Comparison of ENCODE assay signal across 8 mouse cellular contexts in genomic region chr19:6045366-6046293, GRCm38 (mm10). TPM values are rescaled to one million over a fixed set of nuclear protein-coding genes. Genes with fewer than 3 reads are reported as not detected.
DNase-seq lines count a peak whose midpoint lies in the region; ATAC-seq and TF ChIP-seq lines count a peak whose summit lies in the region.

No protein-coding gene starts in this region.

- H3K4me2 ChIP-seq in kidney, embryonic 16.5 days (replicated peaks; ENCODE audit: low read depth, low read length) = peak overlapping the region; percentile 71
- H3K4me2 ChIP-seq in forebrain, embryonic 16.5 days (ENCODE audit: low read length) = peak overlapping the region; percentile 97
- peak overlapping the region; percentile 92 for H3K4me2 ChIP-seq in lung, postnatal 0 days (replicated peaks; ENCODE audit: low read depth, low read length)

- ATAC-seq in kidney, embryonic 16.5 days (ENCODE audit: low FRiP score, low TSS enrichment) = peak; percentile 32
- peak; percentile 36 for ATAC-seq in forebrain, embryonic 16.5 days
- peak; percentile 31 for ATAC-seq in lung, postnatal 0 days

- no peak for DNase-seq in kidney, postnatal 25 days
- peak; percentile 77 for DNase-seq in adipocyte (ENCODE audit: low spot score)
- DNase-seq in lung, postnatal 0 days (ENCODE audit: low spot score) = peak; percentile 71
- DNase-seq in urinary bladder, postnatal 36 days (ENCODE audit: low spot score in 2 of 2) = no peak
- no peak for DNase-seq in urinary bladder, adult 2 months (ENCODE audit: low spot score)
- DNase-seq in left cerebral cortex, postnatal 10 days (ENCODE audit: extremely low spot score in 1 of 2, low spot score in 2 of 2) = no peak

- H3K36me3 ChIP-seq in kidney, embryonic 16.5 days (ENCODE audit: insufficient read depth, low read length) = peaks cover 27% of the 10 kb centered on the region
- peaks cover 12% of the 10 kb centered on the region for H3K36me3 ChIP-seq in forebrain, embryonic 16.5 days (ENCODE audit: control insufficient read depth, insufficient read depth)
- H3K36me3 ChIP-seq in lung, postnatal 0 days (ENCODE audit: insufficient read depth, low read length) = peaks cover 12% of the 10 kb centered on the region; the same call in 1 of the 2 replicates

- H3K9me3 ChIP-seq in kidney, embryonic 16.5 days (ENCODE audit: low read length) = no peaks in the 10 kb centered on the region
- H3K9me3 ChIP-seq in forebrain, embryonic 16.5 days (ENCODE audit: control insufficient read depth, low read length) = no peaks in the 10 kb centered on the region
- H3K9me3 ChIP-seq in lung, postnatal 0 days (ENCODE audit: low read length) = no peaks in the 10 kb centered on the region

- 13% methylated on average over 20 of the region's 20 CpGs for WGBS in kidney, embryonic 16.5 days
- WGBS in forebrain, embryonic 16.5 days = 19% methylated on average over 20 of the region's 20 CpGs
- 13% methylated on average over 20 of the region's 20 CpGs for WGBS in lung, postnatal 0 days

- peak overlapping the region; percentile 77 for H3K4me3 ChIP-seq in kidney, embryonic 16.5 days (ENCODE audit: low read length)
- H3K4me3 ChIP-seq in forebrain, embryonic 16.5 days (replicated peaks; ENCODE audit: low read length) = peak overlapping the region; percentile 80
- peak overlapping the region; percentile 93 for H3K4me3 ChIP-seq in lung, postnatal 0 days (ENCODE audit: low read depth, low read length)

- TF ChIP-seq CTCF in lung, postnatal 0 days (IDR thresholded peaks at IDR 0.05) = peak; percentile 39

- H3K27ac ChIP-seq in kidney, embryonic 16.5 days (ENCODE audit: low read length) = peak overlapping the region; percentile 98
- H3K27ac ChIP-seq in forebrain, embryonic 16.5 days (ENCODE audit: low read length) = peak overlapping the region; percentile 100
- H3K27ac ChIP-seq in lung, postnatal 0 days (ENCODE audit: low read length) = peak overlapping the region; percentile 98

- TF ChIP-seq EP300 in lung, postnatal 0 days (IDR thresholded peaks at IDR 0.05) = no peak

- no peaks in the 10 kb centered on the region for H3K27me3 ChIP-seq in kidney, embryonic 16.5 days (ENCODE audit: insufficient read depth, low read length)
- H3K27me3 ChIP-seq in forebrain, embryonic 16.5 days (replicated peaks; ENCODE audit: control insufficient read depth, insufficient read depth, low read length) = no peaks in the 10 kb centered on the region
- H3K27me3 ChIP-seq in lung, postnatal 0 days (replicated peaks; ENCODE audit: insufficient read depth, low read length) = no peaks in the 10 kb centered on the region

- intact Hi-C loops in left cerebral cortex, postnatal 10 days (cut with DNase I) = loop anchor here (2.0 to 5.0 kb wide), 2 partner anchors 81 to 123 kb away; partner anchors contain the start of genes Cdc42ep2 and Pola2

- H3K4me1 ChIP-seq in kidney, embryonic 16.5 days (ENCODE audit: insufficient read depth, low read length) = peaks cover 27% of the 10 kb centered on the region
- H3K4me1 ChIP-seq in forebrain, embryonic 16.5 days (replicated peaks; ENCODE audit: control insufficient read depth, insufficient read depth, low read length) = peaks cover 19% of the 10 kb centered on the region
- H3K4me1 ChIP-seq in lung, postnatal 0 days (ENCODE audit: insufficient read depth, low read depth, low read length) = peaks cover 6% of the 10 kb centered on the region; the same call in 1 of the 2 replicates

- peak overlapping the region; percentile 86 for H3K9ac ChIP-seq in kidney, embryonic 16.5 days (replicated peaks; ENCODE audit: low read length)
- H3K9ac ChIP-seq in forebrain, embryonic 16.5 days (replicated peaks; ENCODE audit: low read depth, low read length) = peak overlapping the region; percentile 92
- peak overlapping the region; percentile 63 for H3K9ac ChIP-seq in lung, postnatal 0 days (replicated peaks; ENCODE audit: low read depth)

RNA-seq across cellular contexts. Expression of gene Syvn1, which starts 0.7 kb away (rescaled TPM):
- 33.1 and 39.0 TPM in 2 replicates for polyA plus RNA-seq in kidney, embryonic 16.5 days (2015; fragmentation: Nextera tagmentation; extraction: Ambion mirVana)
- 22.6 and 30.3 TPM in 2 replicates for polyA plus RNA-seq in forebrain, embryonic 16.5 days (2015; fragmentation: Nextera tagmentation; extraction: Ambion mirVana)
- polyA plus RNA-seq in lung, postnatal 0 days (2015; fragmentation: Nextera tagmentation; extraction: Ambion mirVana) = 16.3 and 18.7 TPM in 2 replicates
- polyA plus RNA-seq in urinary bladder, adult 2 months (2012; rRNA removed) = 15.5 and 24.1 TPM in 2 replicates
- total RNA-seq in left cerebral cortex, postnatal 10 days (2021) = 10 to 100 TPM; 39.3 to 40.2 TPM

RNA-seq across cellular contexts. Expression of gene Mrpl49, which starts 12.0 kb away (rescaled TPM):
- polyA plus RNA-seq in kidney, embryonic 16.5 days (2015; fragmentation: Nextera tagmentation; extraction: Ambion mirVana) = 83.2 and 87.2 TPM in 2 replicates
- 65.0 and 74.0 TPM in 2 replicates for polyA plus RNA-seq in forebrain, embryonic 16.5 days (2015; fragmentation: Nextera tagmentation; extraction: Ambion mirVana)
- polyA plus RNA-seq in lung, postnatal 0 days (2015; fragmentation: Nextera tagmentation; extraction: Ambion mirVana) = 36.7 and 37.6 TPM in 2 replicates
- polyA plus RNA-seq in urinary bladder, adult 2 months (2012; rRNA removed) = 32.4 and 33.5 TPM in 2 replicates
- 10 to 100 TPM; 43.3 to 45.3 TPM for total RNA-seq in left cerebral cortex, postnatal 10 days (2021)

RNA-seq across cellular contexts. Expression of gene Fau, which starts 12.0 kb away (rescaled TPM):
- 644 and 690 TPM in 2 replicates for polyA plus RNA-seq in kidney, embryonic 16.5 days (2015; fragmentation: Nextera tagmentation; extraction: Ambion mirVana)
- polyA plus RNA-seq in forebrain, embryonic 16.5 days (2015; fragmentation: Nextera tagmentation; extraction: Ambion mirVana) = 493 and 512 TPM in 2 replicates
- 784 and 827 TPM in 2 replicates for polyA plus RNA-seq in lung, postnatal 0 days (2015; fragmentation: Nextera tagmentation; extraction: Ambion mirVana)
- 1,752 and 1,769 TPM in 2 replicates for polyA plus RNA-seq in urinary bladder, adult 2 months (2012; rRNA removed)
- 100 to 1,000 TPM; 698 to 713 TPM for total RNA-seq in left cerebral cortex, postnatal 10 days (2021)

RNA-seq across cellular contexts. Expression of gene Znhit2, which starts 15.4 kb away (rescaled TPM):
- 35.4 and 37.7 TPM in 2 replicates for polyA plus RNA-seq in kidney, embryonic 16.5 days (2015; fragmentation: Nextera tagmentation; extraction: Ambion mirVana)
- 30.1 and 31.0 TPM in 2 replicates for polyA plus RNA-seq in forebrain, embryonic 16.5 days (2015; fragmentation: Nextera tagmentation; extraction: Ambion mirVana)
- 31.2 and 33.9 TPM in 2 replicates for polyA plus RNA-seq in lung, postnatal 0 days (2015; fragmentation: Nextera tagmentation; extraction: Ambion mirVana)
- polyA plus RNA-seq in urinary bladder, adult 2 months (2012; rRNA removed) = 25.8 and 26.8 TPM in 2 replicates
- 10 to 100 TPM; 37.0 to 41.3 TPM for total RNA-seq in left cerebral cortex, postnatal 10 days (2021)

RNA-seq across cellular contexts. Expression of gene Tm7sf2, which starts 22.5 kb away (rescaled TPM):
- 22.8 and 28.6 TPM in 2 replicates for polyA plus RNA-seq in kidney, embryonic 16.5 days (2015; fragmentation: Nextera tagmentation; extraction: Ambion mirVana)
- 34.0 and 41.3 TPM in 2 replicates for polyA plus RNA-seq in forebrain, embryonic 16.5 days (2015; fragmentation: Nextera tagmentation; extraction: Ambion mirVana)
- 8.1 and 9.5 TPM in 2 replicates for polyA plus RNA-seq in lung, postnatal 0 days (2015; fragmentation: Nextera tagmentation; extraction: Ambion mirVana)
- polyA plus RNA-seq in urinary bladder, adult 2 months (2012; rRNA removed) = 24.1 and 33.2 TPM in 2 replicates
- 10 to 100 TPM; 61.5 to 63.8 TPM for total RNA-seq in left cerebral cortex, postnatal 10 days (2021)

Comparison
In these comparisons a context has a peak if more than half of its experiments do, and no peak if none do; other contexts are left out.
1. DNase-seq: peak in adipocyte (single experiment) and lung, postnatal 0 days (single experiment); none in kidney, postnatal 25 days (0 of 2), urinary bladder, postnatal 36 days (0 of 2), urinary bladder, adult 2 months (single experiment) and left cerebral cortex, postnatal 10 days (0 of 2).
2. Peak in every context shown above with its lines, with median percentiles within 50 percentile points of each other: ATAC-seq, H3K27ac ChIP-seq, H3K4me2 ChIP-seq, H3K4me3 ChIP-seq and H3K9ac ChIP-seq.